Mouse (Mus musculus): Measurements from ENCODE around the gene Zmym5. TPM values are rescaled to one million over a fixed set of nuclear protein-coding genes. Genes with fewer than 3 reads are reported as not detected.
"Not testable (repeated sequence)": the region's sequence is repeated elsewhere in the genome, so short reads cannot be mapped to it uniquely, and the experiment has no call there.

Zmym5 gene
- polyA plus RNA-seq (2015; fragmentation: Nextera tagmentation; extraction: Ambion mirVana) = 30.2 and 30.7 TPM in 2 replicates

DNA sequence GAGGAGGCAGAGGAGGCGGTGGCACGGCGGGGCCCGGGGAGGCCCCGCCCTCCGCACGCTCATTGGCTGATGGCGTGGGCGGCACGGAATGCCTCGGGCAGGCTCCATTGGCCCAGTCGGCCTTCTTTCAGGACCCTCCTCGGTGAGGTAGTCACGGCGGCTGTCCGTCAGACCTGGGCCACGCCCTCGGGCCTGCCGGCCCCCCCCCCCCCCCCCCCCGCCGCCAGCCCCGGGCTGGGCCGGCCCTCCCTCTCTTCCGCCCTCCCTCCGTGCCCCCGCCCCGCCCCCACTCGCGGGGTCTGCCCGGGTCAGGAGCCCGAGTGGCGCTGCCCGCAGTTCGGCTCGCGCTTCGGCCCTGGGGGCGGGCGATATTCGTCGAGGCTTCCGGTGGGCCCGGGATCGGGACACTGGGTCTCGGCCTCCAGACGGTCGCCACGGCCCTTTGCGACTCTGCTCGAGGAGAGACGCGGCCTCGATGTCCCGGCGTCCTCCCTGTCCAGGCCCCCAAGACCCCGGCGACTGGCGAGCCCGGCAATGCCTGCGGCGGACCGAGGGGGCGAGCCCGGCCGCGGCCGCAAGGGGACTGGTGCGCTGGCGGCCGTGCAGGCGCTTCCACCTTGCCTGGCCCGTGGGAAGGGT, at the start of gene Zmym5:
TSS of gene Zmym5 (minus strand) at position 16 of the 639 bp plus-strand sequence.
- H3K9ac ChIP-seq (ENCODE audit: low read depth, low read length) = peak within 1 kb of the TSS; percentile 79
- peak within 1 kb of the TSS; percentile 73 for H3K4me3 ChIP-seq (ENCODE audit: low read length)
- not testable (repeated sequence) for H3K9me3 ChIP-seq (ENCODE audit: control insufficient read depth, low read length); H3K36me3 ChIP-seq (ENCODE audit: control insufficient read depth, insufficient read depth, low read length); H3K27me3 ChIP-seq (replicated peaks; ENCODE audit: control insufficient read depth, insufficient read depth, low read length)
- peak within 1 kb of the TSS; percentile 90 for H3K27ac ChIP-seq (ENCODE audit: low read depth, low read length)
- 0% methylated on average over 24 of the region's 72 CpGs for WGBS
- H3K4me2 ChIP-seq (ENCODE audit: low read length) = peak within 1 kb of the TSS; percentile 59
- peak; percentile 99 for ATAC-seq
- peaks cover 10% of the 10 kb centered on the region for H3K4me1 ChIP-seq (ENCODE audit: control insufficient read depth, insufficient read depth, low read depth, low read length)

DNA sequence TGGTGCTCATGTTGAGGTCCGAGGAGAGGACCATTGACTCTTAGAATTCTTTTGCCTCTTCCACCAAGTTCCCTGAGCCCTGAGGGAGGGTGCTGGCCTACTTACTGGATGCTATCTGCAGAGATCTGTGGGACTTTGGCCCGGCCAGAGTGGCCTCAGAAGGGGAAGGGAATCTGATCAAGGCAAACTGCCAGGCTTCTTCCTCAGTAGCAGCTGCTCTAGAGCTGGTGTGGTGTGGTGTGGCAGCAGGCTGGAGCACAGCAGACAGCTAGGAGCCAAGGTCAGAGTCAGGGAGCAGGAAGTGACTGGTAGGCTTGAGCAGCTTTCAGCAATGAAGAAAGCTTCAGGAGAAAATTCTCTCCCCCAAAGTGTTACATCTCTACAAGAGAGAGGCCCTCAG, 38.2 kb upstream of the Zmym5 start:
- Histone ChIP-seq H3K9ac (ENCODE audit: low read depth, low read length) (no peak overlapping the region), H3K9me3 (ENCODE audit: control insufficient read depth, low read length) (0 out of 2 replicates have a peak, but pooled peaks cover 4% of the 10 kb centered on the region), H3K4me2 (ENCODE audit: low read length) (no peak overlapping the region), H3K27me3 (replicated peaks; ENCODE audit: control insufficient read depth, insufficient read depth, low read length) (no peaks in the 10 kb centered on the region), H3K4me1 (ENCODE audit: control insufficient read depth, insufficient read depth, low read depth, low read length) (no peaks in the 10 kb centered on the region), H3K4me3 (ENCODE audit: low read length) (no peak overlapping the region), H3K27ac (ENCODE audit: low read depth, low read length) (no peak overlapping the region), H3K36me3 (ENCODE audit: control insufficient read depth, insufficient read depth, low read length) (no peaks in the 10 kb centered on the region)
- 77% methylated on average over 2 of the region's 2 CpGs for WGBS
- ATAC-seq = no peak

DNA sequence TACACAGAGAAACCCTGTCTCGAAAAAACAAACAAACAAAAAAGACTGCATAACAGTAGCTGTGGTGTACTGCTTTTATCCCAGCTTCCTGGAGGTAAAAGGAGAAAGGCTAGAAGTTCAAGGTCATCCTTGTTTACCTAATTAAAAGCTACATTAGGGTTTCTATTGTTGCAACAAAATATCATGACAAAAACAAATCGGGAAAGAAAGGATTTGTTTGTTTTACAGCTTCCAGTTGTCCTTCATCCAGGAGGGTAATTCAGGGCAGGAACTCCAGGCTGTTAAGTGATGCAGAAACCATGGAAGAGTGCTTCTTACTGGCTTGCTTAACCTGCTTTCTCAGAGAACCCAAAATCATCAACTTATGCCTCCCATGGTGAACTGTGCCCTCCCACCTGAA, 36.8 kb upstream of the Zmym5 start:
- Histone ChIP-seq H3K27me3 (replicated peaks; ENCODE audit: control insufficient read depth, insufficient read depth, low read length) (no peaks in the 10 kb centered on the region), H3K4me2 (ENCODE audit: low read length) (no peak overlapping the region), H3K27ac (ENCODE audit: low read depth, low read length) (no peak overlapping the region), H3K4me3 (ENCODE audit: low read length) (no peak overlapping the region), H3K9ac (ENCODE audit: low read depth, low read length) (no peak overlapping the region), H3K9me3 (ENCODE audit: control insufficient read depth, low read length) (0 out of 2 replicates have a peak, but pooled peaks cover 2% of the 10 kb centered on the region), H3K36me3 (ENCODE audit: control insufficient read depth, insufficient read depth, low read length) (no peaks in the 10 kb centered on the region), H3K4me1 (ENCODE audit: control insufficient read depth, insufficient read depth, low read depth, low read length) (no peaks in the 10 kb centered on the region)
- WGBS = 56% methylated on average over 2 of the region's 2 CpGs
- no peak for ATAC-seq

DNA sequence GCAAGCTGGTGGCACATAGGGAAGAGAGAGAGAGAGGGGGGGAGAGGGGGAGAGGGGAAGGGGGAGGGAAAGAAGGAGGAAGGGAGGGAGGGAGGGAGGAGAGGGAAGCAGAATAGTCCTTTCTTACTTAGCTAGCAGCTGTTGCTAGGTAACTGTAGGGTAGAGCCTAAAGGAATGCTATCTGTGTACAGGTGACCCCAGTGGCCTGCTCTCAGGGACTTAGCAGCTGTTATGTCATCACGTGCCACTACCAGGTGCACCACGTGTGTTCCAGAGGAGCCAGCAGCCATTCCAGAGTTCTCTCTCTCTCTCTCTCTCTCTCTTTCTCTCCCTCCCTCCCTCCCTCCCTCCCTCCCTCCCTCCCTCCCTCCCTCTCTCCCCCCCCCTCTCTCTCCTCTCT, 33.0 kb upstream of the Zmym5 start:
- Histone ChIP-seq H3K27me3 (replicated peaks; ENCODE audit: control insufficient read depth, insufficient read depth, low read length) (no peaks in the 10 kb centered on the region), H3K4me1 (ENCODE audit: control insufficient read depth, insufficient read depth, low read depth, low read length) (no peaks in the 10 kb centered on the region), H3K9me3 (ENCODE audit: control insufficient read depth, low read length) (no peaks in the 10 kb centered on the region), H3K4me3 (ENCODE audit: low read length) (no peak overlapping the region), H3K4me2 (ENCODE audit: low read length) (no peak overlapping the region), H3K36me3 (ENCODE audit: control insufficient read depth, insufficient read depth, low read length) (no peaks in the 10 kb centered on the region), H3K9ac (ENCODE audit: low read depth, low read length) (no peak overlapping the region), H3K27ac (ENCODE audit: low read depth, low read length) (no peak overlapping the region)
- 9% methylated on average over 2 of the region's 2 CpGs for WGBS
- peak; percentile 82 for ATAC-seq

DNA sequence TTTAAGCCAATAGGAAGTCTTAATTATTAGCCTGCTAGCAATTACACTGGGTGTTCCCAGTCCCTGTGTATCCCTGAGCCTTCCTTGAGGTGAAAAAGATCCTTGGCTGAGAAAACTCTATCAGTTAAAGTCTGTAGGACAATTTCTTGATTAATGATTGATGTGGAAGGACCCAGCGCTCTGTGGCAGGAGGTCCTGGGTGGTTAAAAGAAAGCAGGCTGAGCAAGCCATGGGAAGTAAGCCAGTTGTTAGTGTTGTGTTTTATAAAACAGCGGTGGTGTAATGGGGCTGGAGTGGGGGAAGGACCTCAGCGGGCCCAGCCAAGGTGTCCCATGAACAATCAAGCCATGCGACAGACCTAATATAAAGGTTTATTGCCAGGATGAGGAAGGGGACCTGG, 32.5 kb upstream of the Zmym5 start:
- WGBS = 55% methylated on average over 4 of the region's 4 CpGs

GRCm38 (mm10) chr14:56834576-56834975, 23.1 kb upstream of the Zmym5 start:
- H3K4me3 ChIP-seq (ENCODE audit: low read length); H3K4me2 ChIP-seq (ENCODE audit: low read length); H3K9me3 ChIP-seq (ENCODE audit: control insufficient read depth, low read length); H3K27me3 ChIP-seq (replicated peaks; ENCODE audit: control insufficient read depth, insufficient read depth, low read length); H3K36me3 ChIP-seq (ENCODE audit: control insufficient read depth, insufficient read depth, low read length); H3K9ac ChIP-seq (ENCODE audit: low read depth, low read length); H3K27ac ChIP-seq (ENCODE audit: low read depth, low read length); H3K4me1 ChIP-seq (ENCODE audit: control insufficient read depth, insufficient read depth, low read depth, low read length); ATAC-seq: not testable (repeated sequence)
- 87% methylated on average over 5 of the region's 5 CpGs for WGBS

More for the DNA sequence above, 32.5 kb upstream of the Zmym5 start:
- Histone ChIP-seq H3K9me3 (ENCODE audit: control insufficient read depth, low read length) (no peaks in the 10 kb centered on the region), H3K4me1 (ENCODE audit: control insufficient read depth, insufficient read depth, low read depth, low read length) (no peaks in the 10 kb centered on the region), H3K9ac (ENCODE audit: low read depth, low read length) (no peak overlapping the region), H3K4me3 (ENCODE audit: low read length) (no peak overlapping the region), H3K4me2 (ENCODE audit: low read length) (no peak overlapping the region), H3K36me3 (ENCODE audit: control insufficient read depth, insufficient read depth, low read length) (no peaks in the 10 kb centered on the region), H3K27me3 (replicated peaks; ENCODE audit: control insufficient read depth, insufficient read depth, low read length) (no peaks in the 10 kb centered on the region), H3K27ac (ENCODE audit: low read depth, low read length) (no peak overlapping the region)
- ATAC-seq = no peak

GRCm38 (mm10) chr14:56833211-56833610, 21.7 kb upstream of the Zmym5 start:
- not testable (repeated sequence) for H3K9me3 ChIP-seq (ENCODE audit: control insufficient read depth, low read length); H3K27ac ChIP-seq (ENCODE audit: low read depth, low read length); H3K4me3 ChIP-seq (ENCODE audit: low read length); ATAC-seq; H3K36me3 ChIP-seq (ENCODE audit: control insufficient read depth, insufficient read depth, low read length); H3K4me1 ChIP-seq (ENCODE audit: control insufficient read depth, insufficient read depth, low read depth, low read length); H3K9ac ChIP-seq (ENCODE audit: low read depth, low read length); H3K4me2 ChIP-seq (ENCODE audit: low read length); H3K27me3 ChIP-seq (replicated peaks; ENCODE audit: control insufficient read depth, insufficient read depth, low read length)
- 78% methylated on average over 10 of the region's 10 CpGs for WGBS

GRCm38 (mm10) chr14:56832563-56833113, 21.1 kb upstream of the Zmym5 start:
- Histone ChIP-seq H3K9me3 (ENCODE audit: control insufficient read depth, low read length) (no peaks in the 10 kb centered on the region), H3K27ac (ENCODE audit: low read depth, low read length) (no peak overlapping the region), H3K4me3 (ENCODE audit: low read length) (no peak overlapping the region), H3K9ac (ENCODE audit: low read depth, low read length) (no peak overlapping the region), H3K4me1 (ENCODE audit: control insufficient read depth, insufficient read depth, low read depth, low read length) (no peaks in the 10 kb centered on the region), H3K4me2 (ENCODE audit: low read length) (no peak overlapping the region), H3K36me3 (ENCODE audit: control insufficient read depth, insufficient read depth, low read length) (no peaks in the 10 kb centered on the region), H3K27me3 (replicated peaks; ENCODE audit: control insufficient read depth, insufficient read depth, low read length) (no peaks in the 10 kb centered on the region)
- no peak for ATAC-seq
- WGBS = 66% methylated on average over 1 of the region's 1 CpGs

GRCm38 (mm10) chr14:56832147-56832546, 20.6 kb upstream of the Zmym5 start:
- H3K4me2 ChIP-seq (ENCODE audit: low read length) = no peak overlapping the region
- 90% methylated on average over 3 of the region's 3 CpGs for WGBS
- no peak for ATAC-seq

More at GRCm38 (mm10) chr14:56832147-56832546, 20.6 kb upstream of the Zmym5 start:
- no peaks in the 10 kb centered on the region for H3K36me3 ChIP-seq (ENCODE audit: control insufficient read depth, insufficient read depth, low read length)
- no peak overlapping the region for H3K4me3 ChIP-seq (ENCODE audit: low read length)
- H3K4me1 ChIP-seq (ENCODE audit: control insufficient read depth, insufficient read depth, low read depth, low read length) = no peaks in the 10 kb centered on the region
- no peak overlapping the region for H3K9ac ChIP-seq (ENCODE audit: low read depth, low read length)
- no peak overlapping the region for H3K27ac ChIP-seq (ENCODE audit: low read depth, low read length)
- H3K9me3 ChIP-seq (ENCODE audit: control insufficient read depth, low read length) = no peaks in the 10 kb centered on the region
- no peaks in the 10 kb centered on the region for H3K27me3 ChIP-seq (replicated peaks; ENCODE audit: control insufficient read depth, insufficient read depth, low read length)
